Mouse (Mus musculus) liver, postnatal 0 days (tissue): ENCODE measurements around the gene Foxc1.

ENCODE experiments used
- CTCF ChIP-seq: sonication (generic); IDR thresholded peaks from 2 replicates; pipeline ENCODE4 v1.5.1; 2016; ENCODE audit warnings: antibody characterized with exemption, low read depth
- EP300 ChIP-seq: IDR thresholded peaks from 2 replicates; pipeline ENCODE4 v1.6.1; 2016; ENCODE audit warnings: antibody characterized with exemption, low read depth, mild to moderate bottlenecking

DNA sequence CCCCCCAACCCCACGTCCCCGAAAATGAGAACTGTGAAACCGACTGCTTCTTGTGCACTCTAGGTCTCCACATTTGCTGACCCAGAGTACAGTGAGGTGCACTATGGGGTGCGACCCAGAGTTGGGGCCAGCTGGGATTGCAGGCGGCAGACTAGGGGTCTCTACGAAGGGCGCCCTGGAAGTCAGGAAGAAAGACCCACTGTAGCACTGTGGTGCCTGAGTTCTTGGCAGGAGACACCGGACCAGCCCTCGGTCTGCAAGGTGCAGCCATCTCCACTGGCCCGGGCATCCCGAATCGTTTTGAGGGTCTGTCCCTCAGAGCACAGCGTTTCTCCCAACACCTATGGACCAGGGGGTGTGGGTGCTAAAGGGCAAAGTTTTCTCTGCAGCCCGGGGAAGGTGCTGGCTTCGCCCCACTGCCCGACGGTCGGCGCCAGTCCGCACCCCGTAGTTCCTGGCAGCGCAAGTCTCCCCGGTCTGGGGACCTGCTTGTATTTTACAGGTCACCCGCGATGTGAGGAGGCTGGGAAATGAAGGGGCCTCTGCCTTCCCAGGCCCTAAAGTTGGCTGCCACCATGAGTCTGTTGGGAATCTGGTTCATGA is 4.6 kb upstream of the Foxc1 start:
- TF ChIP-seq CTCF, result no peak
- no peak for TF ChIP-seq EP300
